Mouse (Mus musculus) neural tube, embryonic 11.5 days (tissue): ENCODE measurements at regions not wholly inside any gene's neighbourhood (a gene's known extent, or its start where the extent isn't known, plus 50 kb on each side); places are given as distances from the start of the nearest gene placed in this dataset.

ENCODE experiments used
- ATAC-seq: fragments of 200-750 bp; cut with Nextera tagmentation; 2 replicates; pipeline ENCODE4 v1.8.0; 2017; ENCODE audit warnings: moderate number of reproducible peaks, mild to moderate bottlenecking, moderate TSS enrichment, moderate library complexity; ENCODE audit not compliant: insufficient read depth, low FRiP score, low TSS enrichment
- DNase-seq: peaks from one replicate; pipeline ENCODE4 v3.0.0-alpha.2; 2015; ENCODE audit warnings: low spot score
- H3K27ac ChIP-seq: fragments of 300-500 bp; sonication (generic); 2 replicates; pipeline ENCODE4 v1.5.1; 2014; ENCODE audit warnings: low read depth, mild to moderate bottlenecking, low read length
- H3K27me3 ChIP-seq: fragments of 300-500 bp; sonication (generic); 2 replicates; pipeline ENCODE4 v1.6.1; 2014; ENCODE audit warnings: mild to moderate bottlenecking, low read length, mixed read lengths; ENCODE audit not compliant: control insufficient read depth, insufficient read depth
- H3K36me3 ChIP-seq: fragments of 300-500 bp; sonication (generic); 2 replicates; pipeline ENCODE4 v1.6.1; 2014; ENCODE audit warnings: mild to moderate bottlenecking, low read length, moderate library complexity, mixed read lengths; ENCODE audit not compliant: control insufficient read depth, insufficient read depth
- H3K4me1 ChIP-seq: fragments of 300-500 bp; sonication (generic); 2 replicates; pipeline ENCODE4 v1.6.1; 2014; ENCODE audit warnings: low read length, mixed read lengths; ENCODE audit not compliant: control insufficient read depth, insufficient read depth
- H3K4me2 ChIP-seq: fragments of 300-500 bp; sonication (generic); 2 replicates; pipeline ENCODE4 v1.6.1; 2014; ENCODE audit warnings: low read depth, mild to moderate bottlenecking, moderate library complexity
- H3K4me3 ChIP-seq: fragments of 300-500 bp; sonication (generic); 2 replicates; pipeline ENCODE4 v1.5.1; 2014; ENCODE audit warnings: low read depth, low read length
- H3K9ac ChIP-seq: fragments of 300-500 bp; sonication (generic); 2 replicates; pipeline ENCODE4 v1.6.1; 2014; ENCODE audit warnings: mild to moderate bottlenecking, low read length
- H3K9me3 ChIP-seq: fragments of 300-500 bp; sonication (generic); 2 replicates; pipeline ENCODE4 v1.6.1; 2016; ENCODE audit warnings: low read length; ENCODE audit not compliant: control insufficient read depth
- WGBS: fragments of 180-500 bp; shearing (Covaris S2); extraction: QIAGEN DNeasy Blood & Tissue Kit; methylation state at CpG from one replicate; pipeline ENCODE4 v1.1.7; 2014; 5-methylcytosine and 5-hydroxymethylcytosine counted together

DNA sequence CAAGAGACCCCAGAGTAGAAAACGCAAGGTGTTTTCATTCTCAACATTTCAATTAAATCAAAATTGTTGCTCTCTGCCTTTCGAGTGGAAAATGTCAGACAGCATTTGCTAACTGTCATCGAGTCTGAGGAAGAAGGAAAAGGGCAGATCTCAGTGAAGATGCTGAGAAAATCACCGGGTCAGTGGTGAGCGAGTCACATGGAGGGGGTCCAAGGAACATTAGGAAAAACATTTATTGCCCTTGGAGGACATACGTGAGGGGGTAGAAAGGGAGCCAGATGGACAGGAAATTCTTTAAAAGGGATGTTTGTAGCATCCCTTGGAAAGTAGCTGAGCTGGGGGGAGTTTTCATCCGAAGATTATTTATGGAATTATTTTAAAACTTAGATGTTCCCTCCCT lies 425.4 kb upstream of the Rgma start:
- Histone ChIP-seq H3K27ac (no peak overlapping the region), H3K9me3 (no peaks in the 10 kb centered on the region), H3K4me2 (no peak overlapping the region), H3K36me3 (no peaks in the 10 kb centered on the region), H3K9ac (no peak overlapping the region), H3K4me1 (no peaks in the 10 kb centered on the region), H3K4me3 (no peak overlapping the region), H3K27me3 (no peaks in the 10 kb centered on the region)
- DNase-seq (no peak), ATAC-seq (no peak)
- WGBS: 59% methylated on average over 7 of the region's 7 CpGs

DNA sequence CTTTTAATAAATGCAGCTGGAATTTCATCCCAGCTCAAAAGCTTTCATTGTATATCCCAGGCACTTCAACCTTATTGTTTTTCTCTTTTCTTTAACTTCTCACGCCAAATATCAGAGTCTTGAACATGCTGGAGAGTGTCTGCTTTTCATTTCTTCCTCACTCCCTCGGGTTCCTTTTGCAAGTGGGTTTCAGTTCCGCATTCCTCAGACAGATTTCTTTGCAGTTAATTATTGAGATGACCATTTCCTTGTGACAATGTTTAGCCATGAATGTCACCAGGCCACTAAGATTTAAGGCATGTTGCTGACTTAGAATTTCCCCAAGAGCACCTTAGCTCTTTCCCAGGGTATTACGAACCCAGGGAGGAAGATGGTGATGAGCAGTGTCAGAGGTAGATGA lies 417.6 kb upstream of the Rgma start:
- H3K36me3 ChIP-seq: no peaks in the 10 kb centered on the region
- DNase-seq (no peak), ATAC-seq (no peak)
- H3K27ac ChIP-seq: no peak overlapping the region
- no peak overlapping the region for H3K9ac ChIP-seq
- WGBS: 67% methylated on average over 4 of the region's 4 CpGs
- H3K27me3 ChIP-seq: no peaks in the 10 kb centered on the region
- peaks cover under 1% of the 10 kb centered on the region; the same call in 1 of the 2 replicates for H3K4me1 ChIP-seq
- no peak overlapping the region for H3K4me3 ChIP-seq
- H3K9me3 ChIP-seq: no peaks in the 10 kb centered on the region
- H3K4me2 ChIP-seq: no peak overlapping the region

GRCm38 (mm10) chr7:72961321-72961720 lies 414.0 kb upstream of the Rgma start:
- no peak for DNase-seq
- H3K4me3 ChIP-seq: no peak overlapping the region
- H3K9ac ChIP-seq: no peak overlapping the region

DNA sequence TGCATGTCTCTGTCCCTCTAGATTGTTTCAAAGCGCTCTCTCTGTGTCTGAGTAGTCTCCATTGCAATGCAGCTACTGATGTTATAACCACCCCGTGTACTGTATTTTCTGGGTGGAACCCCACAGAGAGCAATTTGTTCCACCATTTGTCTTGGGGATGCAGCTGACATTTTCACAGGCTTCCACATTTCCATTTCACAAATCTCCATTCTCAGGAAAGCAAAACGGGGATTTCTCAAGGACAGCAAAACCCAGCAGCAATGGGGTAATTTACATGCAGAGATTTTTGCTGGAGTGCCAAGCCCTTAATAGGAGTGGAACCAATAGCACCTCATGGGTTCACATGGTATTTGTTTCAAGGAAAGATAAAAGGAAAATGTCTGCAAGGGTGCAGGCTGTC lies 412.5 kb upstream of the Rgma start:
- WGBS: 33% methylated on average over 3 of the region's 3 CpGs
- Histone ChIP-seq H3K27ac (no peak overlapping the region), H3K4me1 (peaks cover 4% of the 10 kb centered on the region; the same call in 1 of the 2 replicates), H3K27me3 (no peaks in the 10 kb centered on the region), H3K4me2 (no peak overlapping the region), H3K9me3 (no peaks in the 10 kb centered on the region), H3K4me3 (no peak overlapping the region), H3K36me3 (no peaks in the 10 kb centered on the region), H3K9ac (no peak overlapping the region)
- peak; percentile 46 for DNase-seq
- ATAC-seq: peak; percentile 63

More at GRCm38 (mm10) chr7:72961321-72961720, 414.0 kb upstream of the Rgma start:
- ATAC-seq: no peak
- H3K36me3 ChIP-seq: no peaks in the 10 kb centered on the region
- H3K4me2 ChIP-seq: no peak overlapping the region
- no peaks in the 10 kb centered on the region for H3K27me3 ChIP-seq
- no peaks in the 10 kb centered on the region for H3K9me3 ChIP-seq
- H3K4me1 ChIP-seq: peaks cover 4% of the 10 kb centered on the region; the same call in 1 of the 2 replicates
- H3K27ac ChIP-seq: no peak overlapping the region
- WGBS: 71% methylated on average over 4 of the region's 4 CpGs

DNA sequence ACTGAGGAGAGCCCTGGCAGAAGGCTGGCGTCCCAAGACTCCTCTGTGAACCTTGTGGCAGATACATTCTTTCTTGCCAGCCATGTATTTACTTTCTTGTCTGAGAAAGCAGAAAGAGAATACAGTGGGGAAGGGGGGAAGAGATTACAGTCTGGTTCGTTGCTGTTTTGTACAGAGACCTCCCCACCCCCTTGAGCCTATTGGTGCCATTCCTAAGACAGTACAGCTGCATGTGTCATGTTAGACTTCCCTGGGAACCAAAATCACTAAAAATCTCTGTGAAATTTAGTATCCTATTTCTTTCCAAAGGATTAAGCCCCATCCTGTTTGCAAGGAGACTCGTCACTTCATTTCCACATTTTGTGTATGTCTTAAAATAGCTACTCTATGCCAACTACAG lies 411.4 kb upstream of the Rgma start:
- H3K9ac ChIP-seq: no peak overlapping the region
- no peak overlapping the region for H3K4me3 ChIP-seq
- H3K4me2 ChIP-seq: no peak overlapping the region
- peaks cover 4% of the 10 kb centered on the region; the same call in 1 of the 2 replicates for H3K4me1 ChIP-seq
- no peaks in the 10 kb centered on the region for H3K9me3 ChIP-seq
- no peak for ATAC-seq
- H3K27me3 ChIP-seq: no peaks in the 10 kb centered on the region
- WGBS: 79% methylated on average over 3 of the region's 3 CpGs
- DNase-seq: no peak
- H3K27ac ChIP-seq: no peak overlapping the region
- no peaks in the 10 kb centered on the region for H3K36me3 ChIP-seq

- Histone ChIP-seq H3K4me1 (no peaks in the 10 kb centered on the region; the same call in 1 of the 2 replicates), H3K4me3 (no peak overlapping the region), H3K27ac (no peak overlapping the region), H3K9me3 (no peaks in the 10 kb centered on the region), H3K27me3 (no peaks in the 10 kb centered on the region), H3K4me2 (no peak overlapping the region), H3K9ac (no peak overlapping the region), H3K36me3 (no peaks in the 10 kb centered on the region)
- ATAC-seq (no peak), DNase-seq (no peak)
- 23% methylated on average over 4 of the region's 4 CpGs for WGBS
These were observed 407.1 kb upstream of the Rgma start for GRCm38 (mm10) chr7:72968193-72968592.

- no peak overlapping the region for H3K4me2 ChIP-seq
- ATAC-seq: no peak
- no peak overlapping the region for H3K27ac ChIP-seq
- 85% methylated on average over 5 of the region's 5 CpGs for WGBS
- no peak overlapping the region for H3K9ac ChIP-seq
- no peaks in the 10 kb centered on the region for H3K27me3 ChIP-seq
- no peak overlapping the region for H3K4me3 ChIP-seq
- H3K4me1 ChIP-seq: no peaks in the 10 kb centered on the region
- DNase-seq: no peak
- H3K9me3 ChIP-seq: no peaks in the 10 kb centered on the region
- no peaks in the 10 kb centered on the region for H3K36me3 ChIP-seq
These were observed 403.6 kb upstream of the Rgma start for GRCm38 (mm10) chr7:72971506-72972267.

DNA sequence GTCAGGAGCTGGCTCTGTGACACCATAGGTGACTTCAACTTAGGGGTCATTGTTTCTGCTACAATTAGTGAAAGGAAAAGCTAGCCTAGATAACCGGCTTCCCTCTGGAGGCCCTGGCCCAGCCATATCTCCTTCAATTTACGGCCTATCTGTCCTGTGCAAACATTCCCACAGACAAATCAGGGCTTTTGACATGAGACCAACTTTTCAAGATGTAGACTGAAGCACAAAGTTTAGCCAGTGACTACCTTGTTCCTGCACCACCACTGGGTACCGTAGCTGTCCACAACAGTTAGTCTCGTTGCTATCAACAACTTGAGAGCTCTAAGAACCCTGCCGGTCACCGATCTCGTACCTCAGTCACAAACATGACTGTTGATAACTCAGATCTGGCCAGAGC lies 402.9 kb upstream of the Rgma start:
- 83% methylated on average over 7 of the region's 7 CpGs for WGBS
- Histone ChIP-seq H3K9ac (no peak overlapping the region), H3K4me2 (no peak overlapping the region), H3K9me3 (no peaks in the 10 kb centered on the region), H3K4me3 (no peak overlapping the region), H3K4me1 (no peaks in the 10 kb centered on the region), H3K27me3 (no peaks in the 10 kb centered on the region), H3K27ac (no peak overlapping the region), H3K36me3 (no peaks in the 10 kb centered on the region)
- no peak for DNase-seq
- ATAC-seq: no peak

DNA sequence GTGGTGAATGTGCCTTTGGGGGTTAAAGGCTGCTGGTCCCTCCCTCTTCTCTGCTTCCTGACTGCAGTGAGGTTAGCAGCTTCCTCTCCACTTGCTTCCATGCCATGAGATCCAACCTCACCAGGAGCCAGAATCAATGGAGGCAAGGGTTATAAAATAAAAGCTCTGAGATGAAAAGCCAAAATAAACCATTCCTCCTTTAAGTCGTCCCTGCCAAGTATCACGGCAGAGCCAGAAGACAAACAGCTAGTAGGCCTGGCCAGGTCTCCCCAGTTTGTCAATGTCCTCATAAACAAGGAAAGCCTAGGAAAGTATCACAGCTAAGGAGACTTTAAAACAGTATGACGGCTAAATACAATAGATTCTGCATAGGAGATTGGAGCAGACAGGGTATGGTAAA lies 401.5 kb upstream of the Rgma start:
- no peak for ATAC-seq

More for the DNA sequence above, 401.5 kb upstream of the Rgma start:
- no peak overlapping the region for H3K4me3 ChIP-seq
- H3K9me3 ChIP-seq: no peaks in the 10 kb centered on the region
- H3K9ac ChIP-seq: no peak overlapping the region
- no peak overlapping the region for H3K27ac ChIP-seq
- 72% methylated on average over 3 of the region's 3 CpGs for WGBS
- DNase-seq: no peak
- H3K36me3 ChIP-seq: no peaks in the 10 kb centered on the region
- H3K4me2 ChIP-seq: no peak overlapping the region
- H3K27me3 ChIP-seq: no peaks in the 10 kb centered on the region
- no peaks in the 10 kb centered on the region for H3K4me1 ChIP-seq
